Mouse (Mus musculus): ENCODE results near the gene Eml2. TPM values are rescaled to one million over a fixed set of nuclear protein-coding genes. Genes with fewer than 3 reads are reported as not detected.
A peak's percentile ranks its signal among the peaks of the same experiment; 100 is the strongest.

The Eml2 gene
- polyA plus RNA-seq, 1 experiment = 56.3 TPM

- peaks cover 64% of the 10 kb centered on the region for H3K4me1 ChIP-seq
- peaks cover 10% of the 10 kb centered on the region for H3K9me3 ChIP-seq
- peaks cover 72% of the 10 kb centered on the region for H3K27me3 ChIP-seq (replicated peaks)
- H3K36me3 ChIP-seq (replicated peaks; ENCODE audit: low read length) = no peaks in the 10 kb centered on the region
- H3K4me3 ChIP-seq (replicated peaks) = no peak overlapping the region
- TF ChIP-seq GATA1 (IDR thresholded peaks at IDR 0.05; ENCODE audit: borderline replicate concordance, low read length) = no peak
- TF ChIP-seq FLI1 (IDR thresholded peaks at IDR 0.05; ENCODE audit: low read length) = no peak
These were observed 4.4 kb upstream of the Eml2 start for GRCm38 (mm10) chr7:19171831-19172230.

- Histone ChIP-seq H3K27me3 (replicated peaks) (peaks cover 73% of the 10 kb centered on the region), H3K9me3 (no peaks in the 10 kb centered on the region), H3K4me3 (replicated peaks) (peak overlapping the region; percentile 85), H3K36me3 (replicated peaks; ENCODE audit: low read length) (no peaks in the 10 kb centered on the region), H3K4me1 (peaks cover 65% of the 10 kb centered on the region)
- TF ChIP-seq GATA1 (IDR thresholded peaks at IDR 0.05; ENCODE audit: borderline replicate concordance, low read length) = no peak
- TF ChIP-seq FLI1 (IDR thresholded peaks at IDR 0.05; ENCODE audit: low read length) = no peak
These were observed 3.3 kb upstream of the Eml2 start for GRCm38 (mm10) chr7:19172874-19173273.

GRCm38 (mm10) chr7:19176516-19176947 is 311 bp downstream of the Eml2 start:
- Histone ChIP-seq H3K36me3 (replicated peaks; ENCODE audit: low read length) (no peaks in the 10 kb centered on the region), H3K9me3 (no peaks in the 10 kb centered on the region), H3K4me1 (peaks cover 74% of the 10 kb centered on the region), H3K4me3 (replicated peaks) (no peak overlapping the region), H3K27me3 (replicated peaks) (peaks cover 58% of the 10 kb centered on the region)
- TF ChIP-seq FLI1 (IDR thresholded peaks at IDR 0.05; ENCODE audit: low read length) = no peak
- TF ChIP-seq GATA1 (IDR thresholded peaks at IDR 0.05; ENCODE audit: borderline replicate concordance, low read length) = no peak

GRCm38 (mm10) chr7:19177216-19177615 is 995 bp downstream of the Eml2 start:
- peaks cover 74% of the 10 kb centered on the region for H3K4me1 ChIP-seq
- no peak overlapping the region for H3K4me3 ChIP-seq (replicated peaks)
- peaks cover 2% of the 10 kb centered on the region for H3K36me3 ChIP-seq (replicated peaks; ENCODE audit: low read length)
- H3K27me3 ChIP-seq (replicated peaks) = peaks cover 51% of the 10 kb centered on the region
- no peaks in the 10 kb centered on the region for H3K9me3 ChIP-seq
- TF ChIP-seq FLI1 (IDR thresholded peaks at IDR 0.05; ENCODE audit: low read length) (no peak), GATA1 (IDR thresholded peaks at IDR 0.05; ENCODE audit: borderline replicate concordance, low read length) (no peak)

- H3K4me3 ChIP-seq (replicated peaks) = peak overlapping the region; percentile 89
- H3K27me3 ChIP-seq (replicated peaks) = peaks cover 44% of the 10 kb centered on the region
These were observed 1.8 kb downstream of the Eml2 start for GRCm38 (mm10) chr7:19178035-19178434.

GRCm38 (mm10) chr7:19178443-19179092 is 2.3 kb downstream of the Eml2 start:
- H3K4me3 ChIP-seq (replicated peaks) = peak overlapping the region; percentile 89

More at GRCm38 (mm10) chr7:19178035-19178434, 1.8 kb downstream of the Eml2 start:
- Histone ChIP-seq H3K4me1 (peaks cover 74% of the 10 kb centered on the region), H3K9me3 (no peaks in the 10 kb centered on the region), H3K36me3 (replicated peaks; ENCODE audit: low read length) (peaks cover 10% of the 10 kb centered on the region)
- TF ChIP-seq GATA1 (IDR thresholded peaks at IDR 0.05; ENCODE audit: borderline replicate concordance, low read length) (no peak), FLI1 (IDR thresholded peaks at IDR 0.05; ENCODE audit: low read length) (no peak)

GRCm38 (mm10) chr7:19179173-19179572 is 3.0 kb downstream of the Eml2 start:
- TF ChIP-seq FLI1 (IDR thresholded peaks at IDR 0.05; ENCODE audit: low read length) (no peak), GATA1 (IDR thresholded peaks at IDR 0.05; ENCODE audit: borderline replicate concordance, low read length) (no peak)
- H3K4me3 ChIP-seq (replicated peaks) = peak overlapping the region; percentile 89
- peaks cover 20% of the 10 kb centered on the region for H3K36me3 ChIP-seq (replicated peaks; ENCODE audit: low read length)
- H3K9me3 ChIP-seq = no peaks in the 10 kb centered on the region
- H3K27me3 ChIP-seq (replicated peaks) = peaks cover 34% of the 10 kb centered on the region
- H3K4me1 ChIP-seq = peaks cover 80% of the 10 kb centered on the region

More at GRCm38 (mm10) chr7:19178443-19179092, 2.3 kb downstream of the Eml2 start:
- Histone ChIP-seq H3K36me3 (replicated peaks; ENCODE audit: low read length) (peaks cover 14% of the 10 kb centered on the region), H3K9me3 (no peaks in the 10 kb centered on the region), H3K27me3 (replicated peaks) (peaks cover 39% of the 10 kb centered on the region), H3K4me1 (peaks cover 74% of the 10 kb centered on the region)
- TF ChIP-seq GATA1 (IDR thresholded peaks at IDR 0.05; ENCODE audit: borderline replicate concordance, low read length) = no peak

GRCm38 (mm10) chr7:19179936-19180335 is 3.7 kb downstream of the Eml2 start:
- TF ChIP-seq FLI1 (IDR thresholded peaks at IDR 0.05; ENCODE audit: low read length) = no peak
- no peak for TF ChIP-seq GATA1 (IDR thresholded peaks at IDR 0.05; ENCODE audit: borderline replicate concordance, low read length)
- Histone ChIP-seq H3K4me1 (peaks cover 87% of the 10 kb centered on the region), H3K27me3 (replicated peaks) (peaks cover 34% of the 10 kb centered on the region), H3K36me3 (replicated peaks; ENCODE audit: low read length) (peaks cover 28% of the 10 kb centered on the region), H3K9me3 (no peaks in the 10 kb centered on the region), H3K4me3 (replicated peaks) (peak overlapping the region; percentile 89)

- Histone ChIP-seq H3K4me1 (peaks cover 81% of the 10 kb centered on the region), H3K9me3 (no peaks in the 10 kb centered on the region), H3K36me3 (replicated peaks; ENCODE audit: low read length) (peaks cover 38% of the 10 kb centered on the region), H3K4me3 (replicated peaks) (peak overlapping the region; percentile 97), H3K27me3 (replicated peaks) (peaks cover 27% of the 10 kb centered on the region)
- TF ChIP-seq GATA1 (IDR thresholded peaks at IDR 0.05; ENCODE audit: borderline replicate concordance, low read length) = no peak
- no peak for TF ChIP-seq FLI1 (IDR thresholded peaks at IDR 0.05; ENCODE audit: low read length)
These were observed 4.7 kb downstream of the Eml2 start for GRCm38 (mm10) chr7:19180862-19181429.

- no peak overlapping the region for H3K4me3 ChIP-seq (replicated peaks)
- peaks cover 68% of the 10 kb centered on the region for H3K36me3 ChIP-seq (replicated peaks; ENCODE audit: low read length)
- TF ChIP-seq GATA1 (IDR thresholded peaks at IDR 0.05; ENCODE audit: borderline replicate concordance, low read length) = no peak
- TF ChIP-seq FLI1 (IDR thresholded peaks at IDR 0.05; ENCODE audit: low read length) = no peak
- peaks cover 2% of the 10 kb centered on the region for H3K27me3 ChIP-seq (replicated peaks)
- H3K4me1 ChIP-seq = peaks cover 59% of the 10 kb centered on the region
- H3K9me3 ChIP-seq = no peaks in the 10 kb centered on the region
These were observed 8.0 kb downstream of the Eml2 start for GRCm38 (mm10) chr7:19184250-19184649.

Measured in megakaryocyte, embryonic 14.5 days (primary cell).